Mouse (Mus musculus): ENCODE measurements at regions not wholly inside any gene's neighbourhood (a gene's known extent, or its start where the extent isn't known, plus 50 kb on each side); places are given as distances from the start of the nearest gene placed in this dataset.
A peak's percentile ranks its signal among the peaks of the same experiment; 100 is the strongest.

DNA sequence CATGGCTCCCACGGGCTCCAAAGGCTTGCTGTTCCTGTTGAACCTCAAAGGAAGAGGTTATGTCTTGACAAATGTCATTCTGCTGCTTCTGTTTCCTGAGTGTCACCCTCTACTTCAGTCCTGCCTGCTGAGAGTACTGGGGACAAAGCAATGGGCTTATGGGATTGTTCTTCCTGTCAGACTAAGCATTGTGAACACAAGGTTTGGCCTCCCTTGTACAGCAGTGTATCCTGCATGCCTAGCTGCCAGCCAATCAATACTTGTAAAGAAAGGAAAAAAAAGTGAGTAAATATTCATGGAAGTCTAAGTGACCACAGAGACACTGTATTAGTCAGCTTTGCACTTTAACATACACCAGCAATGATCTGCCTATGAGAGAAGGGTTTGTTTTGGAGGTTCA is 128.3 kb upstream of the Kit start:
- Histone ChIP-seq H3K4me2 (ENCODE audit: low read depth, low read length) (no peak overlapping the region), H3K27ac (replicated peaks; ENCODE audit: low read depth, low read length) (no peak overlapping the region), H3K36me3 (ENCODE audit: control insufficient read depth, insufficient read depth, low read length) (no peaks in the 10 kb centered on the region), H3K4me1 (ENCODE audit: control insufficient read depth, insufficient read depth, low read length) (no peaks in the 10 kb centered on the region), H3K9me3 (ENCODE audit: control insufficient read depth, low read length) (no peaks in the 10 kb centered on the region), H3K27me3 (replicated peaks; ENCODE audit: control insufficient read depth, insufficient read depth, low read length) (peaks cover 5% of the 10 kb centered on the region), H3K9ac (ENCODE audit: low read depth, low read length) (no peak overlapping the region), H3K4me3 (ENCODE audit: low read depth, low read length) (no peak overlapping the region)
- ATAC-seq (ENCODE audit: low read depth): no peak
- no peak for DNase-seq (ENCODE audit: low spot score)
- 73% methylated on average over 1 of the region's 1 CpGs for WGBS

DNA sequence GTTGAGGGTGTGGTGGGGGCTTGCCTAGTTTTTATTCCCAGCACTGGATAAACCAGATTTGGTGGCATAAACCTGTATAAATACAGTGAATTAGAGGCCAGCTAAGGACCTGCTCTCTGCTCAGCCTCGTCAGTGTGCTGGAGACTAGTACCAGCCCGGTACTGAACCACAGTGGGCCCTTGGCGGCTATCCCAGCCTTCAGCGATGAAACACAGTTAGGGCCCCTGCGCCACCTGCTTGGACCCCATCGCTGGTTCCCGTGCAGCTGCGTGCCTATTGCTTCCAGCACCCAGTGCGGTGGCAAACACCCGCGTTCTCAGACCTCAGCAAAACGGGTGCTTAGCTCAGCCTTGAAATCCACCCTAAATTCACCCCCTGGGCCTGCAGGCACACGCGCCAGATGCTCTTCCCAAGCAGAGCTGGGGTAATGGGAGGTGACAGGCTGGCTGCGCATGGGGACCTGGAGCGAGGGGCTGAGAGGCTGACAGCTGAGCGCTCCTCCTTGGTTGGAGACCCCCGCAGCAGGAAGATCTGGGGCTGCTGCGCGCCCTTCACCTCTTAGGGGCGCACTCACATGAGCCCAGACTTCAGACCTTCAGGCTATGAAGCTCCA is 124.7 kb upstream of the Kit start:
- no peaks in the 10 kb centered on the region for H3K36me3 ChIP-seq (ENCODE audit: control insufficient read depth, insufficient read depth, low read length)
- no peak overlapping the region for H3K9ac ChIP-seq (ENCODE audit: low read depth, low read length)
- H3K4me2 ChIP-seq (ENCODE audit: low read depth, low read length): no peak overlapping the region
- H3K4me3 ChIP-seq (ENCODE audit: low read depth, low read length): no peak overlapping the region
- no peak overlapping the region for H3K27ac ChIP-seq (replicated peaks; ENCODE audit: low read depth, low read length)
- H3K9me3 ChIP-seq (ENCODE audit: control insufficient read depth, low read length): no peaks in the 10 kb centered on the region
- 54% methylated on average over 19 of the region's 21 CpGs for WGBS
- no peak for ATAC-seq (ENCODE audit: low read depth)
- H3K27me3 ChIP-seq (replicated peaks; ENCODE audit: control insufficient read depth, insufficient read depth, low read length): peaks cover 5% of the 10 kb centered on the region
- H3K4me1 ChIP-seq (ENCODE audit: control insufficient read depth, insufficient read depth, low read length): no peaks in the 10 kb centered on the region
- DNase-seq (ENCODE audit: low spot score): no peak

- no peak overlapping the region for H3K4me3 ChIP-seq (ENCODE audit: low read depth, low read length)
- DNase-seq (ENCODE audit: low spot score) (no peak), ATAC-seq (ENCODE audit: low read depth) (no peak)
- H3K9me3 ChIP-seq (ENCODE audit: control insufficient read depth, low read length): no peaks in the 10 kb centered on the region
- H3K4me2 ChIP-seq (ENCODE audit: low read depth, low read length): no peak overlapping the region
- H3K4me1 ChIP-seq (ENCODE audit: control insufficient read depth, insufficient read depth, low read length): no peaks in the 10 kb centered on the region
- H3K36me3 ChIP-seq (ENCODE audit: control insufficient read depth, insufficient read depth, low read length): no peaks in the 10 kb centered on the region
- no peak overlapping the region for H3K27ac ChIP-seq (replicated peaks; ENCODE audit: low read depth, low read length)
- no peak overlapping the region for H3K9ac ChIP-seq (ENCODE audit: low read depth, low read length)
- 53% methylated on average over 9 of the region's 9 CpGs for WGBS
- peaks cover 5% of the 10 kb centered on the region for H3K27me3 ChIP-seq (replicated peaks; ENCODE audit: control insufficient read depth, insufficient read depth, low read length)
Measured at GRCm38 (mm10) chr5:75450564-75450963, 124.2 kb upstream of the Kit start.

DNA sequence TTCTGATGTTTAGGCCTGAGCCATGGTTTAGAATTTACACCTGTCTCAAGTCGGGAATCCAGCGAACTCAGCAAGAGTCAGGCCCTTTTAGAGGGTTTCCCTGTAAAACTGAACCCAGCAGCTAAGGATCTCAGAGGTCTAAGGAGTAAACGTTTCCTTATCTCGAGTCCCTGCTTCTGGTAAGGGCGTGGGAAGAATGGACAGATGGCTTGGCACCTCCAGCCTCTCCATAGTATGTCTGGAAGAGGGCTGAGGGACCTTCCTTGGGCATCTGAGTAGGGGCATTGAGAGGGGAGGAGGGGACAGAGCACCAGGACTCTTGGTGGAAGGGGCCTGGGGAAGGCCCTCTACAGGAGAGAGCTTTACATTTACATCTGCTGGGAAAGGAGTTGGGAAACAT is 123.6 kb upstream of the Kit start:
- Histone ChIP-seq H3K4me1 (ENCODE audit: control insufficient read depth, insufficient read depth, low read length) (no peaks in the 10 kb centered on the region), H3K9me3 (ENCODE audit: control insufficient read depth, low read length) (no peaks in the 10 kb centered on the region), H3K4me3 (ENCODE audit: low read depth, low read length) (no peak overlapping the region), H3K9ac (ENCODE audit: low read depth, low read length) (no peak overlapping the region), H3K36me3 (ENCODE audit: control insufficient read depth, insufficient read depth, low read length) (no peaks in the 10 kb centered on the region), H3K27me3 (replicated peaks; ENCODE audit: control insufficient read depth, insufficient read depth, low read length) (peaks cover 5% of the 10 kb centered on the region), H3K27ac (replicated peaks; ENCODE audit: low read depth, low read length) (no peak overlapping the region), H3K4me2 (ENCODE audit: low read depth, low read length) (no peak overlapping the region)
- DNase-seq (ENCODE audit: low spot score) (no peak), ATAC-seq (ENCODE audit: low read depth) (no peak)
- WGBS: 50% methylated on average over 5 of the region's 5 CpGs

DNA sequence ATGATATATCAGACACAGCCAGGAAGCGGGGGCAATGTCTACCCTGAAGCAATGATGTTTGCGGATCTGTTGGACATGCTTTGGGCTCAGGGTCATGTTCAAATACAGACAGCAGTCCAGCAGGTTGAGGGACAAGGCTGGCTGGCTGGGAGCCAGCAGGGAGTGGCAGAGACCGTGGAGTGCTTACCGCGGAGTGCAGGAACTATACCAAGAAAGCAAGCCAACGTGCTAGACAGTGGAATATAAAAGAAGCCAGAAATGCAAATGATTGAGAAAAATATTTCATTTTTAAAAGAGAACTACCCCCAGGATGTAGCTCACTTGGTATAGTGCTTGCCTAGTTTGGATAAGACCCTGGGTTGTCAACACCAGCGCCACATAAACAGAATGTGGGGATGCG is 123.0 kb upstream of the Kit start:
- WGBS: 71% methylated on average over 8 of the region's 8 CpGs
- H3K4me2 ChIP-seq (ENCODE audit: low read depth, low read length): no peak overlapping the region
- H3K27ac ChIP-seq (replicated peaks; ENCODE audit: low read depth, low read length): no peak overlapping the region
- no peak overlapping the region for H3K9ac ChIP-seq (ENCODE audit: low read depth, low read length)
- H3K9me3 ChIP-seq (ENCODE audit: control insufficient read depth, low read length): no peaks in the 10 kb centered on the region
- peaks cover 5% of the 10 kb centered on the region for H3K27me3 ChIP-seq (replicated peaks; ENCODE audit: control insufficient read depth, insufficient read depth, low read length)
- H3K4me1 ChIP-seq (ENCODE audit: control insufficient read depth, insufficient read depth, low read length): no peaks in the 10 kb centered on the region
- DNase-seq (ENCODE audit: low spot score) (peak; percentile 43), ATAC-seq (ENCODE audit: low read depth) (no peak)
- H3K4me3 ChIP-seq (ENCODE audit: low read depth, low read length): no peak overlapping the region
- H3K36me3 ChIP-seq (ENCODE audit: control insufficient read depth, insufficient read depth, low read length): no peaks in the 10 kb centered on the region

DNA sequence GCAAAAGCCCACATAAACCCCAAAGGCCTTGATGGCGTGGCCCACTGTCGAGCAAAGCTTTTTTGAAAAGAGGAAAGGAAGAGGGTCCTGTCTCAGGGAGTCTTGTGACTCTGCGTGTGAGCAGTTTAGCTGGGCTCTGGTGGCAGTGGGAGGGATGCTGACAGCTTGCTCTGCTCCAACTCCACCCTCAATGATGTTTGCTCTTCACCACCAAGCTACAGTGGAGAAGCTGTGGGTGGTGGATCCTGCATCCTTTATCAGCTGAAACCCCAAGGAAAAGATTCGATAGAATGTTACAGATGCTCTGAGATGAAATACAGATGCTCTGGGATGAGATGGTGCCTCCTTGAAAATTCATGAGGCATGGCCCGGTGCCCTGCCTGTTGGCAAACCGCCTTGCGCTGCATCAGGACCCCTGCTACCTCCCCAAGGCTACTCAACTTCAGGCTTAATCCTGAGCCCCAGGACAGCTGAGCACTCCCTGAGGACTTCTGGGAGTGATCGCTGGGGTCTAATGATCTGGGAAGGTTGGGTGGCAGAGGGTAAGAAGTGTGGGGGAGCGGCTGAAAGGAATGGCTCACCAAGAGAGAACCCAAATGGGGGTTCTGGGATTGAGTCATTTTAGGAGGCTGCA is 120.8 kb upstream of the Kit start:
- H3K9me3 ChIP-seq (ENCODE audit: control insufficient read depth, low read length): no peaks in the 10 kb centered on the region
- no peaks in the 10 kb centered on the region for H3K36me3 ChIP-seq (ENCODE audit: control insufficient read depth, insufficient read depth, low read length)
- H3K27me3 ChIP-seq (replicated peaks; ENCODE audit: control insufficient read depth, insufficient read depth, low read length): no peaks in the 10 kb centered on the region
- DNase-seq (ENCODE audit: low spot score) (no peak), ATAC-seq (ENCODE audit: low read depth) (no peak)
- WGBS: 65% methylated on average over 9 of the region's 9 CpGs
- no peaks in the 10 kb centered on the region for H3K4me1 ChIP-seq (ENCODE audit: control insufficient read depth, insufficient read depth, low read length)
- no peak overlapping the region for H3K9ac ChIP-seq (ENCODE audit: low read depth, low read length)
- no peak overlapping the region for H3K27ac ChIP-seq (replicated peaks; ENCODE audit: low read depth, low read length)
- no peak overlapping the region for H3K4me3 ChIP-seq (ENCODE audit: low read depth, low read length)
- H3K4me2 ChIP-seq (ENCODE audit: low read depth, low read length): no peak overlapping the region

DNA sequence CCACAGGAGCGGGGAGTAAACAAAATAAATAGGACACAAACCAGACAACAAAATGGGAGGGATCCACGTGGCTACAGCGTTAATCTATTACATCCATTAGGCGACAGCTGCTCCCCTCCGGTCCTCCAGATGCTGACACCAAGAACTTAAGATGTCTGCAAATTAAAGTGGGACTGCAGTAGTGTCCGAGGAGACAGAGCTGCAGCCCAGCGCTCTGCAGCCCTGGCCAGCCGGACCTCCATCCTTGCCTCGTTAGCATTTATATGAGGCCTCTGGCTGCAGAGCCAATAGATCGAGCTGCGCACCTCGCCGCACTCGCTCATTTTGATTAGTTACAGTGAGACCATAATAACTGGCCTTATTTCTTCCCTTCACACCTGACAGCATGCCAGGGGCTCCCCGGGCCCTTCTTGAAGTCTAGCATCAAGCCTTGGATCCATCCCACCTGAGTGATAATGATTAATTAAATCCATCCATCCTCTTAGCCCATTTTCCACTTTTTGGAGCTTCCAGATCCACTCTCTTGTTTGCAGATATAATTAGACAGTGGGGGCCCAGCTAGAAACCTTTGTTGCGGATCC is 119.7 kb upstream of the Kit start:
- no peak overlapping the region for H3K27ac ChIP-seq (replicated peaks; ENCODE audit: low read depth, low read length)
- H3K27me3 ChIP-seq (replicated peaks; ENCODE audit: control insufficient read depth, insufficient read depth, low read length): no peaks in the 10 kb centered on the region
- no peak overlapping the region for H3K4me2 ChIP-seq (ENCODE audit: low read depth, low read length)
- H3K9ac ChIP-seq (ENCODE audit: low read depth, low read length): no peak overlapping the region
- 74% methylated on average over 16 of the region's 16 CpGs for WGBS
- H3K4me3 ChIP-seq (ENCODE audit: low read depth, low read length): no peak overlapping the region
- H3K36me3 ChIP-seq (ENCODE audit: control insufficient read depth, insufficient read depth, low read length): no peaks in the 10 kb centered on the region
- no peaks in the 10 kb centered on the region for H3K9me3 ChIP-seq (ENCODE audit: control insufficient read depth, low read length)
- ATAC-seq (ENCODE audit: low read depth) (no peak), DNase-seq (ENCODE audit: low spot score) (no peak)
- no peaks in the 10 kb centered on the region for H3K4me1 ChIP-seq (ENCODE audit: control insufficient read depth, insufficient read depth, low read length)

DNA sequence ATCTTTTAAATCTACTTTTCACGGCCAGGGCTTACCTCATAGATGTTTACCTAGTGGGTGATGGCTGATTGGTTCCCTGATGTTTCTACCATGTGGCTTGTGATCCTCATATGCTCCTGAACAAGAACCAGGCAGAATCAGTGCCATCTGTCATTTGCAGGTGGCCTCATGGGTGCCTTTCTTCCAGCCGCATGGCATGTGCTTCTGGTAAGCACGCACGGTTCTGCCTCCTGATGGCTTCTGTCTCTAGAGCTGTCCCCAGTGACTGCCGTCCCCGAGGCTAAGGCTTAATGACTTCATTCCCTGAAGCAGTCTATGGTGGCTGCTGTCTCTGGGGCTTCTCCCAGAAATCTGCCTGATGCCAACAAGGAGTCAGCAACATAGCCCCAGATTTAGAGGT is 117.3 kb upstream of the Kit start:
- peak; percentile 74; the same call in 1 of the 2 replicates for ATAC-seq (ENCODE audit: low read depth)
- no peak overlapping the region for H3K9ac ChIP-seq (ENCODE audit: low read depth, low read length)
- no peak overlapping the region for H3K4me3 ChIP-seq (ENCODE audit: low read depth, low read length)
- DNase-seq (ENCODE audit: low spot score): no peak
- no peaks in the 10 kb centered on the region for H3K4me1 ChIP-seq (ENCODE audit: control insufficient read depth, insufficient read depth, low read length)
- H3K36me3 ChIP-seq (ENCODE audit: control insufficient read depth, insufficient read depth, low read length): no peaks in the 10 kb centered on the region
- H3K27me3 ChIP-seq (replicated peaks; ENCODE audit: control insufficient read depth, insufficient read depth, low read length): no peaks in the 10 kb centered on the region
- H3K9me3 ChIP-seq (ENCODE audit: control insufficient read depth, low read length): no peaks in the 10 kb centered on the region
- no peak overlapping the region for H3K4me2 ChIP-seq (ENCODE audit: low read depth, low read length)
- WGBS: 70% methylated on average over 6 of the region's 6 CpGs
- H3K27ac ChIP-seq (replicated peaks; ENCODE audit: low read depth, low read length): no peak overlapping the region

DNA sequence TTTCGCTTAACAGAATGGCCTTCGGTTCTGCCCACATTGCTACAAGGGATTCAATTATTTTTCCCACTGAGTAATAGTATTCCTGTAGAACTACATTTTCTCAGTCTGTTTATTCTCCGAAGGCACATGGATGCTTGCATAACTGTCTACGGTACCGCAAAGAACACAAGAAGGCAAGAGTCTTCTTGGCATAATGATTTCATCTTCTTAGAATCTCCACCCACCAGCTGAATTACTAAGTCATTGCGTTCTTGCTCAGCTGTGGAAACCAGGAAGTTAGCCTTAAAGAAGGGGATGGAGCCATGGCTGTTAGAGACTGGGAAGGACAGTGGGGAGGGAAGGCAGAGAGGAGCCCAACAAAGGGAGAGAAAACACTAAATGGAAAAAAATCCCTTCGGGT is 116.4 kb upstream of the Kit start:
- Histone ChIP-seq H3K27me3 (replicated peaks; ENCODE audit: control insufficient read depth, insufficient read depth, low read length) (no peaks in the 10 kb centered on the region), H3K27ac (replicated peaks; ENCODE audit: low read depth, low read length) (no peak overlapping the region), H3K4me3 (ENCODE audit: low read depth, low read length) (no peak overlapping the region), H3K9ac (ENCODE audit: low read depth, low read length) (no peak overlapping the region), H3K4me1 (ENCODE audit: control insufficient read depth, insufficient read depth, low read length) (no peaks in the 10 kb centered on the region), H3K4me2 (ENCODE audit: low read depth, low read length) (no peak overlapping the region), H3K36me3 (ENCODE audit: control insufficient read depth, insufficient read depth, low read length) (no peaks in the 10 kb centered on the region), H3K9me3 (ENCODE audit: control insufficient read depth, low read length) (no peaks in the 10 kb centered on the region)
- no peak for DNase-seq (ENCODE audit: low spot score)
- 88% methylated on average over 7 of the region's 7 CpGs for WGBS
- no peak for ATAC-seq (ENCODE audit: low read depth)
